Mouse (Mus musculus): Measurements from ENCODE around the gene Gucd1.

Gucd1 gene

DNA sequence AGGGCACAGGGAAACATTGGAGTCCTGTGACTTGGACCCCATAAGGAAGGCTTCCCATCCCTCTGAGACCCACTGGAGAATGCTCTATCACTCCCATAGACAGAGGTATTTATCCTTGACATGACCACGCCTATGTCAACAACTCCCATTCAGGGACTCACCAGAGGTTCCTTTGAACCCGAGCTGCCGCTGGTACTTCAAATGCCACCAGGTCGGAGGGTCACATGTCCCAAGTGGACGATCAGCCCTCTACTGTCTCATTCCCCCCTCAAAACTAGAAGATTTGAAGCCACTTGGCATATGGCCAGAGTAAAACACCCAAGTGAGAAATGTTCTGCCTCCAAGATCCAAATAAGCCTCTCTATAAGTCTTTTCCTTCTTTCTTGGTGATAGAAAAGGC, 43.2 kb downstream of the Gucd1 start:
- 61% methylated on average over 5 of the region's 5 CpGs for WGBS

DNA sequence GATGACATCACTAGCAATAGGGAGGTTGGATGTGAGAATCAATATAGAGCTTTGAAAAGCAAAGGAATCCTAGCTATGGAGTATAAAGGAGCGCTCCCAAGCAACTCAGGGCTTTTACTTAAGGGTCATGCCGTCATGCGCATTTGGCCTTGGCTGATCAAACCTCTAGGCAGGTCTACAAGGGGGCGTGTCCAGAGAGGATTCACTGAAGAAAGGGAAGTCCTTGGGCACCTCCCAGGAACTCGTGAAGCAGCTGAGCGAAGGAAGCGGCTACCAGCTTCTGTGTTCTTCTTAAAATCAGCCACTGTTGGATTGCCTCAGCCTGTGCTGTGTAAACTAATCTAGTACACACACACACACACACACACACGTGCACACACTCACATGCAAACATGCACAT, 44.4 kb downstream of the Gucd1 start:
- 83% methylated on average over 8 of the region's 8 CpGs for WGBS

- WGBS: 47% methylated on average over 6 of the region's 6 CpGs
Measured at GRCm38 (mm10) chr10:75465781-75466550, 51.8 kb downstream of the Gucd1 start.

DNA sequence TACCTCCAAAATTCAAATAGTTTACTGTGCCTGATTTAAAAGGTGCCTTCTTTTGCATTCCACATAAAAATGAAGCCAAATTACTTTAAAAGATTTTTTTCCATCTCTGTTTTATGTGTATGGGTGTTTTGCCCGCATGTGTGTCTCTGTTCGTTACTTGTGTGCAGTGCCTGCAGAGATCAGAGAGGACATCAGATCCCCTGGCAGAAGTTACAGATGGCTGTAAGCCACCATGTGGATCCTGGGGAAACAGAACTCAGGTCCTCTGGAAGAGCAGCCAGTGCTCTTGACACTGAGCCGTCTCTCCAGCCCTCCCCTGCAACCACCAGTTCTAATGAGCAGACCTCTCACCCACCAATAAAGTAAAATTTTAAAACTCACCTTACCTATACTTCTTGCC, 55.0 kb downstream of the Gucd1 start:
- WGBS: 82% methylated on average over 3 of the region's 3 CpGs

DNA sequence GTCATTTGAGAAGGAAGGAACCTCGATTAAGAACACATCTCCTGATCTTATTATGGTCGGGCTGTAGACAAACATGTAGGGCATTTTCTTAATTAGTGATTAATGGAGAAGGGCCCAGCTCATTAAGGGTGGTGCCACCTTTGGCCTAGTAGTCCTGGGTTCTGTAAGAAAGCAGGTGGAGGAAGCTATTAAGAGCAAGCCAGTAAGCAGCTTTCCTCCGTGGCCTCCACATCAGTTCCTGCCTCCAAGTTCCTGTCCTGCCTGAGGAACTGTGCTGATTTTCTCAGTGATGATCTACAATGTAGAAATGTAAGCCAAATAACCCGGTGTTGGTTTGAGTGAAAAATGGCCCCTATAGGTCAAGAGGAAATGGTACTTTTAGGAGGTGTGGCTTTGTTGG, 59.4 kb downstream of the Gucd1 start:
- 85% methylated on average over 4 of the region's 4 CpGs for WGBS

GRCm38 (mm10) chr10:75457852-75458251, 59.9 kb downstream of the Gucd1 start:
- 70% methylated on average over 1 of the region's 1 CpGs for WGBS

DNA sequence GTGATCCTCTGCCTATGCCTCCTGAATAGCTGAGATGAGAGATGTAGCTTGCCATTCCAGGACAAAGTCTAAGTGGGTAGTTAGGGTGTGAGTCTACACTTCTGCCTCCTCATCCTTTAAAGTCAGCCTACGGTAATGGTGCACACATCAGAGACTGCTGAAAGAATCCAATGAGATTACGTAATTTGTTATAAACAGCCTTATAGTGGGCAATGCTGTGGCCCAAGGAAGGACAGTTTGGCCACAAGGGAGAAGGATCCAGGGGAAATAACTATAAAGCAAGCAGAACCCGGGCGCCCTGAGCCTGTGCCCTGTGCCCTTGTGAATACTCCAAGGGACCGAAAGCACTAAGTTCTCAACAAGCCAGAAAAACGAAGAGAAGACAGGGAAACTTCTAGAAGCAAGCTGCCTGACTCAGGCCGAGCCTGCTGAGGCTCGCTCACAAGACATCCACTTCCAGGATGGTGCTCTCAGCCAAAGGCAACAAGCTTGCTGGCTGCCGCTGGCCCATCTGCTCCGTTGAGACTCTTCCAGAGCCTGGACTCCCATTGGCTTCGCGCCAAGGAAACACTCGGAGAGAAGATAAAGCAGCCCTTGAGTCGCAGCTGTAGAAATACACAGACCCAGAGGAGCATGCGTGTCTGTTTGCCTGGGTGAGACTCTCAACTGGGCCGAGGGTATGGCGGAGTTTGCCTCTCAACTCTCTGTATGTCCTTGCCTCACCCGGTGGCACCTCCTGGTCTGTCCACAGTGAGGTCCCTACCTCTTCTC, 61.5 kb downstream of the Gucd1 start:
- WGBS: 38% methylated on average over 12 of the region's 18 CpGs

DNA sequence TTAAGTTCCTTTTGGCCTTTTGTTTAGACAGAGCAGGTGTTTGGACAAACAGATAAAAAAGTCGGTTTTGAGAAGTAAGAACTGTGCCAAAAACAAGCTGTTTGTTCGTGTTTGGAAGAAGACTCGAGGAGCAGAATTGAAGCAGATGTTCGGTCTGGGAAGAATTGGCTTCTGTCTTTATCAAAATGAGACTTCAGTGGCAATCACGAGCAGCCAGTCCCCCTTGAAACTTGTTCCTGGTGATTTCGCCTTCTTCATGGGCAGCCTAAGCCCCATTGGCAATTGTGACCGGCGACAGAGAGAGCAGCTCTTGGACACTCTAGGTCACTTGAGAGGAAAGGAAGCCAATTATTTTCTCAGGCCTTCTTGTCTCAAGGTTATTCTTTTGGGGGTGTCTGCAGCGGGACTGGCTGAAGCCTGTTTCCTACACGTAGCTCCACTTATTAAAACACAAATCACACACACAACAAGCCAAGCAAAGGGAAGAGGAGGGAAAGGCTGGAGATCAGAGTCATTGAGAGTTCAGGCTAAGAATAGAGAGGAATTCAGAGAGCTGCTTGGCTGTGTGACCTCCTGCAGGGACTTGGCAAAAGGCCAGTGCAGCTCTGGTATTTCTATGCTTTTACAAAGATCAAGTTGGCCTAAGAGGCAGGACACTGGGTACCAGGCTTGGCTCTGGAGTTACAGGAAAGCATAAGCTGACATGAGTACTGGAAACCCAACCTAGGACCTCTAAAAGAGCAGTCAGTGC, 66.6 kb downstream of the Gucd1 start:
- 38% methylated on average over 10 of the region's 10 CpGs for WGBS

- WGBS: 93% methylated on average over 8 of the region's 8 CpGs
Measured at GRCm38 (mm10) chr10:75450331-75450730, 67.4 kb downstream of the Gucd1 start.

DNA sequence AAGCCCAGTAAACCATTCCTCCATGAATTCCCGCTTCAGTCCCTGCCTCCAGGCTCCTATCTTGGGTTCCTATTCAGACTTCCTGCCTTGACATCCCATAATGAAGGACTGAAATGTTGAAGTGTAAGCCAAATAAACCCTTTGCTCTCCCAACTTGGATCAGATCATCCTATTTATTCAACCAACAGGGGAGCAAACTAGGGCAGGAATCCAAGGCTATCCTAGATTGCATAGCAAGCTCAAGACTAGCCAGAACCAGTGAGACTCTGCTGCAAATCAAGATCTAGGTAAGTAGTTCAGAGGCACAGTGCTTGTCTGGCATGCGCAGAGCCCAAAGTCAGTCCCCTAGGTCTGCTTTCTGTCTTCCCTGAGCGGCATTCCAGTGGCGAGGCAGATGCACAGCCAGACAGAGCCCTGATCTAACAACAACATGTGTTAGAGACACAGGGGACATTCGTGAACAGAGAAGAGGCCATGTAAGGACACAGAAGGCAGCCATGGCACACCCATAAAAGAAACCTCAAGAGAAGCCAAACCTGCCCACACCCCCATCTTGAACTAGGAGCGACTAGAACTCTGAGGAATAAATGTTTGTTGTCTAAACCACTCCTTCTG, 68.9 kb downstream of the Gucd1 start:
- WGBS: 61% methylated on average over 6 of the region's 6 CpGs

- WGBS: 87% methylated on average over 11 of the region's 11 CpGs
Measured at GRCm38 (mm10) chr10:75447489-75447888, 70.3 kb downstream of the Gucd1 start.

DNA sequence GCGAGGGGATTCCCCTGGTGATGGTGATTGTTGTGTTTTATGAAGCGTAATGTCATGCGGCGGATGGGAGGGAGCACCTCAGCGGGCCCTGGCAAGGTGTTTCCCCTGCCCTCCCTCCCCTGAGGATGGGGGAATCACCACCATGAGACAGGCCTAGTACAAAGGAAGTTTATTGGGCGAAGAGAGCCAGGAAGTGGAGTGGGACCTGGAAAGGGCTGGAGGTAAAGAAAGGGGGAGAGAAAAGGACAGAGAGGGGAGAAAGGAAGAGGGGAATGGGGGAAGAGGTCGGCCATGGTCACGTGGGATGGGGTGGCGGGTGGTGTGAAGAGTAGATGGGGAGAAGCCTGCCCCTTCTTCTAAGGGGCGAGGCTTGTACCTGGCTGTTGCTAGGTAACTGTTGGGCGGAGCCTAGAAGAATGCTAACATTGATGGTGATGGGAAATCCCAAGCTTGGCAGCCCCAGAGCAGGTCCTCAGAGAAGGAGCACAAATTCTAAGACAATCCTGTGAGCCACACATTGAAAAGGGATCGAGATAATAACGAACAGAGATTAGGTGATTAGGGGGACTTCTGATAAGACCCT, 71.2 kb downstream of the Gucd1 start:
- WGBS: 70% methylated on average over 13 of the region's 13 CpGs

- 63% methylated on average over 8 of the region's 8 CpGs for WGBS
Measured at GRCm38 (mm10) chr10:75445030-75445429, 72.7 kb downstream of the Gucd1 start.

GRCm38 (mm10) chr10:75444111-75444826, 73.5 kb downstream of the Gucd1 start:
- 75% methylated on average over 19 of the region's 19 CpGs for WGBS

DNA sequence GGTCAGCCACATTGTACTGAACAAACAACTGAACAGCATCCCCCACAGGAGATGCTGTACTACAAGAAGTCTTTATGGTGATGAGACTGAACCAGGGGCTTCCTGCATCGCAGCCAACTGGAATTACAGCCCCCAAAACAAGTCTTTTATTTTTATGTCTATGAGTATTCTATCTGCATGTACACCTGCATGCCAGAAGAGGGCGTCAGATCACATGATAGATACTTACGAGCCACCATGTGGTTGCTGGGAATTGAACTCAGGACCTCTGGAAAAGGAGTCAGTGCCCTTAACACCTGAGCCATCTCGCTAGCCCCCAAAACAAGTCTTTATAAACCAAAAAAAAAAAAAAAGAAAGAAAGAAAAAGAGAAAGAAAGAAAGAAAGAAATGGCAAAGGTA, 74.8 kb downstream of the Gucd1 start:
- WGBS: 88% methylated on average over 4 of the region's 4 CpGs

- WGBS: 86% methylated on average over 4 of the region's 4 CpGs
Measured at GRCm38 (mm10) chr10:75441800-75442199, 76.0 kb downstream of the Gucd1 start.

- WGBS: 95% methylated on average over 3 of the region's 3 CpGs
Measured at GRCm38 (mm10) chr10:75440756-75441155, 77.0 kb downstream of the Gucd1 start.

GRCm38 (mm10) chr10:75439211-75439811, 78.5 kb downstream of the Gucd1 start:
- WGBS: 19% methylated on average over 7 of the region's 7 CpGs

- WGBS: 46% methylated on average over 13 of the region's 13 CpGs
Measured at GRCm38 (mm10) chr10:75438132-75438810, 79.5 kb downstream of the Gucd1 start.

GRCm38 (mm10) chr10:75437284-75437683, 80.5 kb downstream of the Gucd1 start:
- 100% methylated on average over 1 of the region's 1 CpGs for WGBS
